Mouse (Mus musculus) left cerebral cortex, postnatal 4 days (tissue): ENCODE results near the gene Lrrfip2. TPM values are rescaled to one million over a fixed set of nuclear protein-coding genes. Genes with fewer than 3 reads are reported as not detected.

Experiments used
- DNase-seq: peaks from one replicate; pipeline ENCODE4 v3.0.0-alpha.2; 2022
- intact Hi-C: fragments of 180-260 bp; cut with DNase I; formaldehyde crosslinking; loops from one replicate; pipeline ENCODE4 v1.15.1; 2025
- total RNA-seq, 2 experiments: library from RNA; stranded (reverse); gene quantifications; 2 replicates each; pipeline ENCODE4 v1.2.3; 2021

Gene Lrrfip2
- total RNA-seq, 2 experiments from 2014 or later = 37.9 to 45.8 TPM

DNA sequence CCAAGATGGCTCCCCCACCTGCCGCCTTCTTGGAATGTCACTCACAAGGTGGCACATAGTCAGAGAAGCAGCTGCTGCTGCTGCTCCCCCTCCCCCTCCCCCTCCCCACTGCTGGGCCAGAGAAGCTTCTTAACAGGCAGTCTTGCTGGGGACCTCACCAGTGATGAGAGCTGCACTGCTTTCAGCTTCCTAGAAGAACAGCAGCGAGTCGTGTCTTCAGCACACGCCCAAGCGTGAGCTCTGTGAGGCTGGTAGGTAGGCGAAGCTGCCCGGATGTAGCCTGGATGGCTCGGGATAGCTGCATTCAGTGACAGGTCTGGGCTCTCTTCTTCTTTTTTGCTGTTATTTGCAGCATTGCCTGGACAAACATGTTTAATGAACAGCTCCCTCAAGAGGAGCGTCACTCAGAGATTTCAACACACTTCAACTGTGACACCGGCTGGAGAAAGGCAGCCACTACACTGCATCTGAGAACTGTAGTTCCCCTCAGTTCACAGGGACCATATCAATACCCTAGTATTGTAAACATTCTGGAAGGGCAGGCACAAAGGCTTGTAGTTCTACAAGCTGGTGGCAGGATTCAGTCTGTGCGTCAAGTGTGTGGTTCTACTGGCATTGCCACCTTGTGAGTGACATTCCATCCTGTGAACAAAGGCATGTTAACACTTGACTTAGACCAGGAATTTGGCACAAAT is 38.5 kb downstream of the Lrrfip2 start:
- DNase-seq = no peak
- intact Hi-C loops = no loop called here

DNA sequence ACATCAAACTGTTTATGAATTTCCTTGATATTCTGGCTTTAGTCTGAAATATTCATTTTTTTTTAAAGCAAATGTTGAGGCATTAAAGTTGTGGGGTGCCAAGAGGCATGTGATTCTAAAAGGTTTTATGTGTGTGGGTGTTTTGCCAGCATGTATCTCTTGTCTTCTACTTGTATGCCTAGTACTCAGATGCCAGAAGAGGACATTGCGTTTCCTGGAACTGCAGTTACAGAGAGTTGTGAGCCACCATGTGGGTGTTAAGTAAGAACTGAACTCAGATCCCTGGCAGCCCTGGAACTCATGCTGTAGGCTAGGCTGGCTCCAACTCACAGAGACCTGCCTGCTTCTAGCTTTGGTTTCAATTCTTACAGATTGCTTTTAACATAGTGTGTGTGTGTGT is 42.2 kb downstream of the Lrrfip2 start:
- intact Hi-C loops = no loop called here
- DNase-seq = no peak

DNA sequence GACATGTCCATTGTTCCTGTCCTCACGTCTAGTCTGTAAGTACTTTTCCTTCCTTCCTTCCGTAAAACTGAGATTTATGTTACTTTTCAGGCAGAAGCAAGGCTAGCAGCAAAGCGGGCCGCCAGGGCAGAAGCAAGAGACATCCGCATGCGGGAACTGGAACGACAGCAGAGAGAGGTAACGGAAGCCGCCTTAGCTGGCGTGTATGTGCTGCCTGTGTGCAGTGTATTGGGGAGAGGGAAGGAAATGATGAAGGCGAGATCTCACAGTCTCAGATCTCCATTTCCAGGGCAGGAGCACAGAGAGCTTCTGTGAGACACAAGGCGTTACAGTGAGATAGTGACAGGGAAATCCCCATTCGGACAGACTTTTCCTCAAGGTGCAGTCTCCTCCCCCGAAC is 43.8 kb downstream of the Lrrfip2 start:
- intact Hi-C loops = no loop called here

DNA sequence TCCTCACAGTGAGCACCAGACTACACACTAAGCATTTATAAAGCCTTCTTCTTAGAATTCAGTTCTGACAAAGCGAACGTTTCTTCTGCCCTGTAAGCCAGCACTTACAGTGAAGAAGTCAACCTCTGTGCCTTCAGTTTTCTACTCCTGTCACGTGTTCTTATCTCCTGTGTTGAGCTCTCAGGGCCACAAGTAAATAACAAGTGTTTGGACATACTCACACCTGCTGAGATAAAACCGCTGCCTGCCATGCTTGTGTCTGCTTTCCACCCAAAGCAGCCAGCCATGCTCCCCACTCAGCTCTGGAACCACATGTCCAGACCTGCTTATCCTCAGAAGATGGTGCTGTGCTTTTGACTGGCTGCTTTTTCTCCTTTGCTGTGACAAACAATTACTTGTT is 49.2 kb downstream of the Lrrfip2 start:
- intact Hi-C loops = no loop called here

More for the DNA sequence above, 43.8 kb downstream of the Lrrfip2 start:
- no peak for DNase-seq

DNA sequence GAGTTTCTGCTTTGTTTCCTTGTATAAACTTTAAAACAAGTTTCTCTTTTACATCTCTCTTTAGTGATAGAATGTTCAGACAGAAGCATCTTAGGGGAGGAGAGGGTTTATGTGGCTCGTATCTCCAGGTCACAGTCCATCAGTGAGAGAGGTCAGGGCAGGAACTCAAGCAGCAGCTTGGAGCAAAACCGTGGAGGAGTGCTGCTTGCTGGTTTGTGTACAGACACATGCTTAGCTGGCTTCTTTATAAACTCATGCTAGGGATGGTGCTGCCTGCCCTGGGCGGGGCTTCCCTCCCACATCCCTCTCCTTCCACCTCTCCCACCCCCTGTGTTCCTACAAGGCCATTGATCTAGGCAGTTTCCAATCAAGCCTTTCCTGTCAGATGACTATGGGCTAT is 53.0 kb downstream of the Lrrfip2 start:
- intact Hi-C loops = no loop called here
- DNase-seq = no peak

More for the DNA sequence above, 49.2 kb downstream of the Lrrfip2 start:
- no peak for DNase-seq

DNA sequence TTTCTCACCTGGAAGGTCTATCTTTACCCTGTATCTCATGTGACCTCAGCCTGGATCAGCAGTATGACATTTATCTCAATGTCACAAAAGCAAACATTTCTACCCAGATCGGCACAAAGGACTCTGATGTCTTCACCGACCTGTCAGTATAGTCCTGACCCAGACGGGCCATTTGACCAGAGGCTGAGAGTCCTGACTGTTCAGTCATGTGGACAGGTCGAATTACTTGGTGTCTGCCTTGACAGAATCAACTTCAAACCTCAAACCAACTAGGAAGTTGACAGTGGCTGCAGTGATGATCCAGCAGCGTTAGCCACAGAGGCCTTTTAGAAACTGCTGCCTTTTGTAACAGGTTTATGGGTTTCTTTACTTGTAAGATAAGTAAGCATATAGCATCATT is 56.7 kb downstream of the Lrrfip2 start:
- no peak for DNase-seq
- intact Hi-C loops = no loop called here

DNA sequence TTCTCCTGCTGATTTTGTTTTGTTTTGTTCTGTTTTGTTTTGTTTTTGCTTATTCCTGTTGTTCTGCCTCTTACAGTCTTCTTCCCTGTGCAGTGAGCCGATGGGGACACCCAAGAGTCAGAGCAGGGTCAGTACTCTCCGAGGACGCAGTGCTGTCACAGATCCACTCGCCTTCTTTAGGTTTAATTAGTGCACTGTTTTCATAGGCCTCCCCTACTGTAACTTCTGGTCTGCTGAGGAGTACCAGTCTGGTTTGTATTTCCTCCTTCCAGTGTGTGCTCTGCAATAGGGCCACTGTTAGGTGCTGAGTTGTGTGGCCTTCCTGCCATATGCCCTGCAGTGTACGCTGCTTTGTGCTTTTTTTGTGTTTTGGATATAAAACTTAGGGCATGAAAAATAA is 61.6 kb downstream of the Lrrfip2 start:
- DNase-seq = no peak
- intact Hi-C loops = no loop called here

DNA sequence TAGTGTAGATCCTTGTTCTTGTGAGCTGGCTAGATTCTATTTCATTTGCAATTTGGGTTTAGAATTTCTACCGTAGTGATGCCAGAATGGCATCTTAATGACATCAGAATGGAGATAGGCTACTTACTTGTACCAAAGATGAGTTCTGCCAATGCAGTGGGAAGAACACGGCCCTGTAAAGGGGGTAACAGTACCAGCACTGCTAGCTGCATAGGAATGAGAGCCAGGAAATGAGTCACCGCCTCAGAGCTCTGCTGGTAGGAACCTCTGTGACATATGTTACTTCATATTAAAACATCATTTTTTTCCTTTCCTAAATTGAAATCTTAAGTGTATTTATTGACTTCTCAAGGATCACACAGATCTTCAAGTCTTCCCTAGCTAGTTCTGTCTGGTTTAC is 64.8 kb downstream of the Lrrfip2 start:
- no peak for DNase-seq
- intact Hi-C loops = no loop called here

DNA sequence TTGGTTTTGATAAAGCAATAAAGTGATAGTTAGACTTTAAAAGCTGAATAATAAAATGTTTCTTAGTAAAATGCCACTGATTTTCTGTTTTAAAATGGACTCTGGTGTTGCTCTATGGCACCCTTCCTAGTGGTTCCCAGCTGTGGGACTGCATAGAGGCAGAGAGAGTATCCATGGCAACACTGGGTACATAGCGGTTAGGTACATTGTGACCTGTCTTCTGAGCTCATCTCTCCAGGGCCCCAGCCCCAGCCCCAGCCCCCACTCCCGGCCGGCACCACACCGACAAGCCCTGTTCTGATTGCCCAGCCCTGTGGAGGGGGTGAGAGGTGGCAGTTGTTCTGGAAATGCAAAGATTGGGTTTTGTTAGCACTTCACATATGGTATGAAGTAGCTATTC is 67.5 kb downstream of the Lrrfip2 start:
- no peak for DNase-seq
- intact Hi-C loops = no loop called here

DNA sequence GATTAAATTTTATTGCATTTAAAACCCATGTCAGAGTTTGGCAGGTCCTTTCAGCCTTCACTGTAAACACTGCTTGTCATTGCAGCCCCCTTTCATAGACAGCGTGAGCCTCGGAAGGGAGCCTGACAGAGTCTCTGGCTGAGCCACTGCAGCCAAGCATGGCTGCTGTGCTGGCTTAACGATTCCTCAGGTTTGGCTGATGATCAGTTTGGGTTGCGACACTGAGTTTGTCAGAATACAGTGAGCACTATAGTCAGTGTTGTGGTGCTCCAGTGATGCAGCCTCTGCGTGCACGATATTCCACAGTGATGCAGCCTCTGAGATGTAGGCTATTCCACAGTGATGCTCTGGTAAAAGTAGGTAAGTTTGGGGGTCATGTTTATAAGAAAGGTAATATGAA is 69.5 kb downstream of the Lrrfip2 start:
- no peak for DNase-seq
- intact Hi-C loops = no loop called here

DNA sequence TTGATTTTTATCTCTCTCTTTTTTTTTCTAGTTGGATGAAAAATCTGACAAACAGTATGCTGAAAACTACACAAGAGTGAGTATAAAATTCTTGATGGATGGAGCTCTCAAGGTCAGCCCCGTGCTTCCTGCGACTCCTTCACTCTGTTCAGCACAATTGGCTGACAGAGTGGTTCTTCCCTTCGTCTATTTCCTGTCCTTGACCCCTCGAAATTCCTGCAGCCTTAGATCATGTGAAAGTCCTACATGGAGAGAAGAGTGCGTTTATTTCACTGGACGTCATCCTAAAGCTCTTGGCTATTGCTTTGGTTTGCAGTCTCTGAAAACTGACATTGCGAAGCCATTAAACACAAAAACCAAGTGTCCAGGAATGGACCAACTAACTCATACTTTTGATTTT is 71.3 kb downstream of the Lrrfip2 start:
- intact Hi-C loops = no loop called here
- no peak for DNase-seq

DNA sequence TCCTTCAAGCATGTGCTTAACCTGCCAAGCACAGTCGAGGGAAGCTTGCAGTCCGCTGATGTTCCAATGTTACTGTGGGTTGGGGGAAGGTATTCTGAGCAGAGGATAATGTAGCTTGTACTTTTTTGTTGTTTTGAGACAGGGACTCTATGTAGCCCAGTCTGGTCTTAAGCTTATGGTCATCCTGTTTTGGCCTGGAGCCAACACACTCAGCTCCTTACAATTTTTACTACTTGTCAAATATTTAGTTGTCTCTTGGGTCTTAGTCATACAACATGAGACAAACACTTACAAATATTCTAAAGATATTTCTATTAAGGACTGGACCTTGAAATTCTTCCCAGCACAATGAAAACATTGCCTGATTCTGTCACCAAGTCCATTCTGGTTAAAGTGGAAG is 75.8 kb downstream of the Lrrfip2 start:
- no peak for DNase-seq
- intact Hi-C loops = no loop called here

DNA sequence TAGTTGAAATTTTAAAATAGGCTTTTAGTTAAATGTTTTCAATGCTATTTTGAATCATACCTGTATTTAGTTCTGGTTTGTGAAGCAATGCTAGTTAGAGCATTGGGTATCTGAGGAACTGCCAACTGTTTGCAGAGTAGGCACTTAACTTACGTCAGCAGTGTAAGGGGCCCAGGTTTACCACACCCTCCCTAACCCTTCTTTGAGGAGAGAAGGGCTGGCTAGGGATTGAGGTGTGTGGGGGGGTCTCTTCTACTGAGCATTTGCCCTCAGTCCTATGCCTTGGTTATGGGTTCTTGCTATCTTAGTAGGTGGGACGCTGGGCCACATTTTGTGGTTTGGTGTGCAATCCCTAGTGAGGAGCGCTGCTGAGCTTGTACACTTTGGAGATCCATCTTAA is 79.7 kb downstream of the Lrrfip2 start:
- DNase-seq = no peak
- intact Hi-C loops = no loop called here

DNA sequence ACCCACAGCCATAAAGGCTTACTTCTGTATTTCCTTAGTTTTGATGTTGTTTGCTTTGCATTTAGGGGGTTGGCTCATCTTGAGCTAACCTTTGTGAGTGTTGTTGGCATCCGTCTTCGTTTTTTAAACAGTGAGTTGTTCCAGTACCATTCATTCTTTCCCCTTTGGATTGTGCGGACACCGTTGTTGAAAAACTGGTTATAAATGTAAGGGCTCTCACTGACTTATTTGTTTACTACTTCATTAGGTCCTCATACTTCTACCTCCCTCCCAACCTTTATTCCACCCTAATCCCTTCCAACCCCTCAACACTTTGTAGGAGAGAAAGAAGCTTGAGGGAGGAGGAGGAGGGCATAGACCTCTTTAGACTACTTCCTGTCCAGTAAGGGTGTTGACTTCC is 80.3 kb downstream of the Lrrfip2 start:
- no peak for DNase-seq
- intact Hi-C loops = no loop called here

DNA sequence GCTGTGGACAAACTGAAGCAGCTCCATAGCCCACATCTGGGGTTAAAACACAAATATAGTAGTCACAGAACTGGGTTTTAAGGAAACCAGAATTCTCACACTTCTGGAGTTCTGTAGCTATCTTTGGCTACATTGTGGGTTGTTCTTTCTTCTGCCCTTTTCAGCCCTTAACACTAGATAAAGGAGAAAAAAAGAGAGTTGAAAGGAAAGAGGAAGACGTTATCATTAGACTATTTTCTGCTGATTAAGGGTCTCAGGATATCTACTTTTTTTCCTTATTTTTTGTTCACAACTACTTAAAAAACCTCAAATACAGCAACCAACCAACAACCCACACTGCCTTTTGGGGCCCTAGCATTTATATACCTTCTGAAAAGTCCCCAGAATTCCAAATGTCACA is 80.9 kb downstream of the Lrrfip2 start:
- intact Hi-C loops = no loop called here
- no peak for DNase-seq

DNA sequence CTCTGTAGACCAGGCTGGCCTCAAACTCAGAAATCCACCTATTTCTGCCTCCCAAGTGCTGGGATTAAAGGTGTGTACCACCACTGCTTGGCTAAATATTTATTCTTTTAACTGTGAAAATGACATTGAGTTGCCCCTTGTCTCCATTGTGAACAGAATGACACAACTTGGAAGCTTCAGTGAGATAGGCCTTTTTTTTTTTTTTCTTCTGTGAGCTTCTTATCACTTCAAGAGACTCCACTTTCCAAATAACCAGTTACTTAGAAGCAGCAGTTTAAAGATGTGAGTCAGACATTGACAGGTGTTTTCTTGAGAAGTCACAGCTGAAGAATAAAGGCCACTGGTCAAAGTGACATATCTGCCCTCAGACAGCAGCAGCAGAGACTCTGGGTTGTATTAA is 82.8 kb downstream of the Lrrfip2 start:
- intact Hi-C loops = no loop called here
- DNase-seq = no peak

DNA sequence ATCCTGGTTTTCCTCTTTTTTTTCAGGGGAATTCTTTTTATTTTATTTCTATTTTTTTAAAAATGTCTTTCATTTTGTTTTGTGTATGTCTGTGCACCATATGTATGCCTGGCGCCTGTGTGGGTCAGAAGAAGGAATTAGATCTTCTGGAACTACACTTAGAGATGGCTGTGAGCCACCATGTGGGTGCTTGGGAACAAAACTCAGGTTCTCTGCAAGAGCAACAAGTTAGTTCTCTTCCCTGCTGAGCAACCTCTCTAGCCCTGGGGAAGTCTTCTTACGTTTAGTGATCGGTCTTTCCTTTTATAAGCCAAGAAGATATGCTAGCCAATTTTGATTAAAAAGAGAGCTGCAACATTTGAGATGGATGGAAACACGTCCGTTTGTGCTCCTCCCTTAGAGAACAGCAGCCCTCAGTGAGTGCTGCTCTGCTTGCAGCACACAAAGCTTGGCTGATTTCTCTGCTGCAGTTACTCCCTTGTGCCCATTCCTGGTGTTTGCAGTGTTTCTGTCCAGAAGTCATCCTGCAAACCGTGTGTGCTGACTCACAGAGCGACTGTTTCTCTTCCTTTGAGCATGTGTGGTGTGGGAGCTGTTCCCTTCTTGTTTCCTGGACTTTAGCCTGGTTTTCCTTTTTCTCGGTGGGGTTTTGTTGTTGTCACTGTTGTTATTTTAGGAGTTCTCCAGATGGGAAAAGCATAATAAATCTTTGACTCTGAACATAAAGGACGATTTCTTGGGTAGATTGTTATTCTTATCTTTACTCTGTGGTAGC is 87.4 kb downstream of the Lrrfip2 start:
- intact Hi-C loops = no loop called here
- no peak for DNase-seq

DNA sequence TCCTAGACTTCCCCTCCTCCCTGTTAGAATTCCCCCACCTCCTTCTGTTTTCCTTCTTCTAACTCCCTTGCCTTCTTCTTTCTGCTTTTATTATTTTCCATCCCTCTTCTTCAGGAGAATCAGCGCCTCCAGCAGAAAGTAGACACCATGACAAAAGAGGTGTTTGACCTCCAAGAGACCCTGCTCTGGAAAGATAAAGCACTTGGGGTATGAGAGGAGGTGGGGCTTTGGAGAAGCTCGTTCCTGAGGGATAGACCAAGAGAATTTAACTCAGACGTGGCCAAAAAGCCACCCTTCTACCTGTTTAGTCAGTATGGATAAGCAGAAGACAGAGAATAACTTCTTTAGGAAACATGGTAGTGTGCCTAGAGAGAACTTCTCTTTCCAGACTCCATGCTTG is 90.3 kb downstream of the Lrrfip2 start:
- intact Hi-C loops = no loop called here
- DNase-seq = no peak

DNA sequence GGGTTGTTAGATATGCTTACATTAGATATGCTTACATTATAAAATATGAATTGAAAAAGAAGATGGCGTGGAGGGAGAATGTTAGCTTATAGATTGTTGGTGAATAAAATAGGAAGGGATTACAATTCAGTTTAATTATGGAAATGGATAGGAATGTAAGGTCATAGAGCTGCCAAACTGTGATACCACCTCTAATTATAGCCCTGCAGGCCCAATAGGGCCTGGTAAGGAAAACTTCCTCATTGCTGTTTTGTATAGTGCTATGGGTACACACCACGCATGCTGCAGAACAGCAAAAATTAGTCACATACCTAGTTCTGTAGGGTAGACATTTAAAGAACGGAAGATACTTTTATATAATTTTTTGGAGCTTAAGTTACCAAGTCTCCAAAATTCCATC is 90.8 kb downstream of the Lrrfip2 start:
- DNase-seq = no peak
- intact Hi-C loops = no loop called here

DNA sequence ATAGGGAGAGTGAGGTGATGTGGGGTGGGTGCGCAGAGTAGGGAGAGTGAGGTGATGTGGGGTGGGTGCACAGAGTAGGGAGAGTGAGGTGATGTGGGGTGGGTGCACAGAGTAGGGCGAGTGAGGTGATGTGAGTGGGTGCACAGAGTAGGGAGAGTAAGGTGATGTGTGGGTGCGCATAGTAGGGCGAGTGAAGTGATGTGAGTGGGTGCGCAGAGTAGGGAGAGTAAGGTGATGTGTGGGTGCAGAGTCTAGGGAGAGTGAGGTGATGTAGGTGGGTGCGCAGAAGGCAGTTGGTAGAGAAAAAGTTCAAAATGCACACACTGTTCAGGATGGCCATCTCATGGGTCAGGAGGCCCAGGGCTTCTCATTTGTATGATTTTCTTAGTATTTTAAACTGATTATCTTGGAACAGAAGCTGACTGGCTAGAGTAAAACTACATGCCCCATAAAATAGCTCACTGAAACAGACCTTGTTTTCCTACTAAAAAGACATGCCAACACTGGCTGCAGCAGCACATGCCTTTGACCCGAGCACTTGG is 91.8 kb downstream of the Lrrfip2 start:
- intact Hi-C loops = no loop called here

DNA sequence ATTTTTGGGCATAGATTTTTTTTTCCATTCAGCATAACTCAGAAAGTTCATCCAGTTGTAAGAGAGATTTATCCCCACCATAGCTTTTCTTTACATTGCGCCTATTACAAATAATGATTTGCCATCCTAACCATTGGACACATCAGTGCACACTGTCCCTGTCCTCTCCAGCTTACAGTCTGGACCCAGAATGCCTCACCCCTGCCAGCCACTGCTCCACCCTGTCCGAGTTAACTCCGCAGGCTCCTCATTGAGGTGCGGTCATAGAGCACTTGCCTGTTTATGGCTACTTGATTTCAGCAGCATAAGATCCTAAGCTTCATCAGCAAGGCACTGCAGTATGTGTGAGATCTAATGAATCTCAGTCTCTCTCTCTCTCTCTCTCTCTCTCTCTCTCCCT is 93.0 kb downstream of the Lrrfip2 start:
- DNase-seq = no peak
- intact Hi-C loops = no loop called here

More for the DNA sequence above, 91.8 kb downstream of the Lrrfip2 start:
- DNase-seq = no peak
